Mouse (Mus musculus): ENCODE data around the gene Zfp384.

Gene Zfp384

GRCm38 (mm10) chr6:125084424-125084823 is 75.5 kb downstream of the Zfp384 start:
- DNase-seq = peak; percentile 65 to 77
